Mouse (Mus musculus) midbrain, embryonic 14.5 days (tissue): ENCODE results near the gene Phka1. TPM values are rescaled to one million over a fixed set of nuclear protein-coding genes. Genes with fewer than 3 reads are reported as not detected.

Source experiments
- ATAC-seq: fragments of 200-750 bp; cut with Nextera tagmentation; 2 replicates; pipeline ENCODE4 v1.8.0; 2017; ENCODE audit warnings: moderate number of reproducible peaks, moderate library complexity; ENCODE audit not compliant: low FRiP score, low TSS enrichment
- DNase-seq: peaks from one replicate; pipeline ENCODE4 v3.0.0-alpha.2; 2015
- H3K27ac ChIP-seq: fragments of 300-500 bp; sonication (generic); replicated peaks from 2 replicates; pipeline ENCODE4 v1.5.1; 2014; ENCODE audit warnings: mild to moderate bottlenecking, low read depth, low read length, moderate library complexity
- H3K27me3 ChIP-seq: fragments of 300-500 bp; sonication (generic); 2 replicates; pipeline ENCODE4 v1.6.1; 2014; ENCODE audit warnings: low read length, control low read depth, mixed read lengths; ENCODE audit not compliant: control insufficient read depth, insufficient read depth
- H3K36me3 ChIP-seq: fragments of 300-500 bp; sonication (generic); 2 replicates; pipeline ENCODE4 v1.6.1; 2014; ENCODE audit warnings: low read length, control low read depth; ENCODE audit not compliant: control insufficient read depth, insufficient read depth
- H3K4me1 ChIP-seq: fragments of 300-500 bp; sonication (generic); 2 replicates; pipeline ENCODE4 v1.6.1; 2014; ENCODE audit warnings: mild to moderate bottlenecking, antibody characterized with exemption, low read length, control low read depth; ENCODE audit not compliant: control insufficient read depth, insufficient read depth
- H3K4me2 ChIP-seq: fragments of 300-500 bp; sonication (generic); 2 replicates; pipeline ENCODE4 v1.6.1; 2014; ENCODE audit warnings: mild to moderate bottlenecking, low read length, moderate library complexity
- H3K4me3 ChIP-seq: fragments of 300-500 bp; sonication (generic); replicated peaks from 2 replicates; pipeline ENCODE4 v1.5.1; 2014; ENCODE audit warnings: low read depth, low read length
- H3K9ac ChIP-seq: fragments of 300-500 bp; sonication (generic); replicated peaks from 2 replicates; pipeline ENCODE4 v1.6.1; 2014; ENCODE audit warnings: mild to moderate bottlenecking, low read length, moderate library complexity
- H3K9me3 ChIP-seq: fragments of 300-500 bp; sonication (generic); 2 replicates; pipeline ENCODE4 v1.6.1; 2016; ENCODE audit warnings: low read length, control low read depth, mixed read lengths; ENCODE audit not compliant: control insufficient read depth
- WGBS: fragments of 180-500 bp; shearing (Covaris S2); extraction: QIAGEN DNeasy Blood & Tissue Kit; methylation state at CpG from one replicate; pipeline ENCODE4 v1.1.7; 2014; 5-methylcytosine and 5-hydroxymethylcytosine counted together
- polyA plus RNA-seq: library from polyadenylated mRNA; unstranded; fragments of >200 nt; fragmentation: Nextera tagmentation; extraction: Ambion mirVana; gene quantifications from 2 replicates; pipeline ENCODE4 v1.2.1, GENCODE M21; 2014

The Phka1 gene
- polyA plus RNA-seq, 1 experiment from 2014 or later, result 7.8 TPM

DNA sequence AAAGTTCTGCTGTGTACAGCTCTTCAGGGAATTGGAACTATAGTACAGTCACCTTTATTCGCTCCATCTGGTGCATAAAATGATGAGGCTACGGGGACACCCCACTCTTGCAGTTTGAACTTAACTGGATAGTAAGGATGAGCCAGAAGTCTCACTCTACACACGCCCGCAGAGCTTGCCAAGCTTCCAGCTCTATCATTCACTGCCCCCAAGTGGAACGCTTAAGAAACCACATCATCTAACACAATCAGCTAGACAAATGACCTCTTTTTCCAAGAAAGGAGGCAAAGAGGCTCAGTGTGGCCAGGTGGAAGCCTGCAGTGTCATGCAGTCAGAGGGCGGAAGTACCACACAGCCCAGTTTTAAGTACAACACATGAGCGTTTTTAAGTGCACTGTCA lies 158.5 kb downstream of the Phka1 start:
- H3K36me3 ChIP-seq, result no peaks in the 10 kb centered on the region
- H3K27ac ChIP-seq, result no peak overlapping the region
- H3K4me2 ChIP-seq, result no peak overlapping the region
- 80% methylated on average over 7 of the region's 7 CpGs for WGBS
- H3K9ac ChIP-seq, result no peak overlapping the region
- H3K27me3 ChIP-seq, result no peaks in the 10 kb centered on the region
- no peaks in the 10 kb centered on the region for H3K4me1 ChIP-seq
- DNase-seq, result no peak
- H3K9me3 ChIP-seq, result no peaks in the 10 kb centered on the region
- ATAC-seq, result no peak
- H3K4me3 ChIP-seq, result no peak overlapping the region

DNA sequence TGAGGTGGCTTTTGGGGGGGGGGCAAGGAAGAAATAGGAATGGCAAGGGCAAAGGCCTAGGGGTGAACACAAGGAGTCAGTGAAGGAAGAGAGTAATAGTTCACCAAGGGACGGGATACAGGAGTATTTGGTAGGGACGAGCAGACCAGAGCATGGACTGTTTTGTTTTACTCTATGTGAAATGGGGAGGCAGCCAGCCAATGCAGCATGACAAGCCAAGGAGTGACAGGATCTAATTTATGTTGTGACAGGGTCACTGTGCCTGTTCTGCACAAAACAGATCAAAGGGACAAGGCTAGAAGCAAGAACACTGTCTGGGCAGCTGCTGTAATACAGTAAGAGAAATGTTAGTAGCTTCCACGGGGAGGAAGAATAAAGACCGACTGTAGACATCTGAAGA lies 164.4 kb downstream of the Phka1 start:
- Histone ChIP-seq H3K4me1 (no peaks in the 10 kb centered on the region), H3K27me3 (no peaks in the 10 kb centered on the region), H3K9ac (no peak overlapping the region), H3K9me3 (no peaks in the 10 kb centered on the region), H3K4me2 (no peak overlapping the region), H3K27ac (no peak overlapping the region), H3K4me3 (no peak overlapping the region), H3K36me3 (no peaks in the 10 kb centered on the region)
- DNase-seq (no peak), ATAC-seq (no peak)
- WGBS, result 82% methylated on average over 4 of the region's 4 CpGs

DNA sequence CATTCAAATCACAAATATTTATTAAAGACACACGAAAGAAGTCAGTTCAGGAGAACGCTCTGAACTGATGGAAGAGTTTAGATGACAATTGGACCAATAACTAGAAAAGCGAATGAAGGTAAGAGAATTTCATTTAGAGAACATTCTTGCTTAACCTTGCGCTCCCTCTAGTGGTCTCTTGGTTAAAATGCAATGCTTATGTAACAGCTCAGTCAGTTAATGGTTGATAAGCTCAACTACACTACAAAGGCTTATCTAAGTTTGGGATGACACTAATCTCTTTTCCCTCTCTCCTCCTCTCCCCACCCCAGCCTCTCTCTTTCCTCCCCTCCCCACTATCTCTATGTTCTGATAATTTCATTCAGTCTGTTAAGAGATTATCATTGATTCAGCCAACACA lies 165.1 kb downstream of the Phka1 start:
- no peaks in the 10 kb centered on the region for H3K36me3 ChIP-seq
- peak; percentile 85 for DNase-seq
- H3K4me3 ChIP-seq, result no peak overlapping the region
- 35% methylated on average over 4 of the region's 4 CpGs for WGBS
- H3K9me3 ChIP-seq, result no peaks in the 10 kb centered on the region
- ATAC-seq, result no peak
- no peak overlapping the region for H3K4me2 ChIP-seq
- no peak overlapping the region for H3K27ac ChIP-seq
- no peaks in the 10 kb centered on the region for H3K4me1 ChIP-seq
- no peak overlapping the region for H3K9ac ChIP-seq
- no peaks in the 10 kb centered on the region for H3K27me3 ChIP-seq

DNA sequence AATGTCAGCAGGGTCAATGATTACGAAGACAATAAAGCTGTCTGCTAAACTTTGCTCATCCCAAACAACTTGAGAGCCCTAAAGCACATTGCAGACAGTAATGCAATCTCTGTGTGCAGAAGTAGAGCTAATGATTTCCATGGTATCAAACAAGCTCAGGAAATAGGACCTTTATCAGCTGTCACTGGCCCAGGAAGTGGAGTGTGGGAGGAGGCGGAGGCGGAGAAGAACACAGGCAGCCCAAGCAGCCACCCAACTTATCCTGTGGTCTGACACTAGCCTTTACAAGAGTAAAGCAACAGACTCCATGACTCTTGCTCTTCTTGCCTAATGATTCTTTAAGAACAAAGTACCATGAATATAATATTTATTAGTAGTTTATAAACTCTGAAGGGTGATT lies 165.6 kb downstream of the Phka1 start:
- Histone ChIP-seq H3K27ac (no peak overlapping the region), H3K4me3 (no peak overlapping the region), H3K4me1 (no peaks in the 10 kb centered on the region), H3K27me3 (no peaks in the 10 kb centered on the region), H3K9me3 (no peaks in the 10 kb centered on the region), H3K9ac (no peak overlapping the region), H3K4me2 (no peak overlapping the region), H3K36me3 (no peaks in the 10 kb centered on the region)
- ATAC-seq (no peak), DNase-seq (no peak)
- 90% methylated on average over 3 of the region's 3 CpGs for WGBS

DNA sequence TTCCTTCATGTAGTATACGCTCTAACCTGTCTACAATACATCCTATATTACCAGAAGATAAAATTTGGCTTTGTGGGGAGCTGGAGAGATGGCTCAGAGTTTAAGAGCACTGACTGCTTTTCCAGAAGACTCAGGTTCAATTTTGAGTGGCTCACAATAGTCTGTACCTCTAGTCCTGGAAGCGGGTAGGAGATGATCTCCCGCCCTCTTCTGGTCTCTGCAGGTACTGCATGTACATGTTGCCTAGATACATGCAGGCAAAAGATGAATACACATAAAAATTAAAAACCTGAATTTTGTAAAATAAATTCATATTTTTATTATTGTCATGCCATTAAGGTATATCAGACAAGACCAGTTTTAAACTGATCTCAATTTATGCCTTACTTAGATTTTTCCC lies 167.3 kb downstream of the Phka1 start:
- Histone ChIP-seq H3K36me3 (no peaks in the 10 kb centered on the region), H3K4me3 (no peak overlapping the region), H3K4me1 (no peaks in the 10 kb centered on the region), H3K27ac (no peak overlapping the region), H3K27me3 (no peaks in the 10 kb centered on the region), H3K9me3 (no peaks in the 10 kb centered on the region), H3K4me2 (no peak overlapping the region), H3K9ac (no peak overlapping the region)
- WGBS, result 36% methylated on average over 3 of the region's 3 CpGs
- DNase-seq (peak; percentile 81), ATAC-seq (no peak)

DNA sequence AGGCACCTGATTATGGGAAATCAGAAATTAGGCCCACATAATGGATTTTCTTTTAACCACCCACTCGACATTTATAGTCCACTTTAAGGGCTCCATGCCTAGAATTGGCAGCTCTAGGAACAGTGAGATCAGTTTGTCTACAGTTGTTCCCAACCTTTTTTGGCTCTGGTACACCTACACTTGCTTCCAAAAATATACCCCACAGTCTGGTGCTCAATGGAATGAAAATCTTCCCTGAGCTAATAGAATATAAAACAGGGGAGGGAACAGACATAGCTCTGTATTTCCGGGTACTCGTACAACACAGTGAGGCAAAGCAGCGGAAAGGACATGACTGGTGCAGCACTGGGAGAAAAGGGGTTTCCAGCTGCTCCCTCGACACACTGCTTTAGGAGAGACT lies 168.5 kb downstream of the Phka1 start:
- Histone ChIP-seq H3K4me1 (no peaks in the 10 kb centered on the region), H3K9me3 (no peaks in the 10 kb centered on the region), H3K27me3 (no peaks in the 10 kb centered on the region), H3K27ac (no peak overlapping the region), H3K9ac (no peak overlapping the region), H3K4me2 (no peak overlapping the region), H3K4me3 (no peak overlapping the region), H3K36me3 (no peaks in the 10 kb centered on the region)
- no peak for DNase-seq
- ATAC-seq, result no peak
- 83% methylated on average over 5 of the region's 5 CpGs for WGBS

Other genes starting within 250 kb of the Phka1 start
- gene Hdac8, start 138.9 kb downstream of the Phka1 start, polyA plus RNA-seq, result 2.2 and 2.6 TPM in 2 replicates
- gene Gm3880, start 42.7 kb upstream of the Phka1 start, polyA plus RNA-seq, result not detected in 2 replicates
- not detected in 2 replicates for gene Gm9112, start 63.4 kb upstream of the Phka1 start, polyA plus RNA-seq
- gene Dmrtc1b, start 63.6 kb upstream of the Phka1 start, polyA plus RNA-seq, result not detected in 2 replicates
- not detected in 2 replicates for gene Dmrtc1c1, start 158.7 kb upstream of the Phka1 start, polyA plus RNA-seq
- gene Dmrtc1c2, start 210.4 kb upstream of the Phka1 start, polyA plus RNA-seq, result not detected in 2 replicates
- gene 1700031F05Rik, start 223.7 kb upstream of the Phka1 start, polyA plus RNA-seq, result not detected in 2 replicates